Mouse (Mus musculus): ENCODE measurements around the gene Zfp986. TPM values are rescaled to one million over a fixed set of nuclear protein-coding genes. Genes with fewer than 3 reads are reported as not detected.
A peak's percentile ranks its signal among the peaks of the same experiment; 100 is the strongest.
"Not testable (repeated sequence)": the region's sequence is repeated elsewhere in the genome, so short reads cannot be mapped to it uniquely, and the experiment has no call there.

The Zfp986 gene
- polyA plus RNA-seq (2014; fragmentation: Nextera tagmentation; extraction: Ambion mirVana), result not detected in 2 replicates

DNA sequence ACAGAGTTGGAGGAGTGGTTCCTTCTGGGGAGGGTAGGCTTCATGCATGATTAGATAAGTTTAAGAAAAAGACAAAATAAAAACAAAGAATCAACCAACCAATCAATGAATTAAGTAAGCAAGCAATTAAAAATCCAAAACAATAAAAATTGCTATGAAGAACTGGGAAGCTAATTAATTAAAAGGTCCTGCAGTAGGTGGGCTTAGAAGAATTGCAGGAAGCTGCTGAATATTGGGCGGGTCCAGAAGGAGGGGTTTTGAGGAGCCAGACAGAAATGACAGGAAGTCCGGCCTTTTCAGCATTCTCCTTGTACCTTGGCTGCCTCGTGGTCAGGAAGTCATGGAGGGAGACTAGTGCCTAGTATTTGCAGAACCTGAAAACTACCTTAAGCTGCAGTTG, at the start of gene Zfp986:
Gene Zfp986 (plus strand): TSS at position 301 of the 400 bp plus-strand sequence.
- H3K36me3 ChIP-seq (ENCODE audit: control insufficient read depth, insufficient read depth, low read length); H3K27me3 ChIP-seq (ENCODE audit: control insufficient read depth, insufficient read depth, low read length); ATAC-seq (ENCODE audit: low FRiP score); H3K27ac ChIP-seq (ENCODE audit: low read depth, low read length); H3K4me3 ChIP-seq (ENCODE audit: low read depth, low read length); H3K9me3 ChIP-seq (ENCODE audit: control insufficient read depth, low read length); DNase-seq (ENCODE audit: low spot score); H3K4me2 ChIP-seq (replicated peaks; ENCODE audit: low read depth, low read length); H3K9ac ChIP-seq (ENCODE audit: low read depth, low read length); H3K4me1 ChIP-seq (replicated peaks; ENCODE audit: control insufficient read depth, insufficient read depth, low read length): not testable (repeated sequence)
- 78% methylated on average over 3 of the region's 3 CpGs for WGBS

DNA sequence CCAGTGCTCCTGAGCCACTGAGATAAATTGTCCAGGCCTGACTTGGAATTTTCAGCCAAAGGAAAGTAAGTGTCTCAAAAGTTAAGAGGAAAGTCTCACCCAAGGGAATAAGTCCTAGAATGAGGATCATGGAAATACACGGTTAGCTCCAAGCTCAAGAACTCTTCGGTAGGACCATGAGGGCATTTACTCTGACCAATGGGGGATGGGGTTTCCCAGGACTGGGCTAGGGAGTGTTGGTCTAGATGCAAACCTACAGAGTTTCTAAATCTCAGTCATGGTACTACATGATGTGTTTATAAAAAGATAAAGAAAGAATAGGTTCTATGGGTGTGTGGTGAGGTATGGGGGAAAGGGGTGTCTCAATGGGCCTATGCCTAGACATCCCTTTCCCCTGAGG, 48.6 kb upstream of the Zfp986 start:
- H3K4me1 ChIP-seq (replicated peaks; ENCODE audit: control insufficient read depth, insufficient read depth, low read length); H3K4me2 ChIP-seq (replicated peaks; ENCODE audit: low read depth, low read length); DNase-seq (ENCODE audit: low spot score); H3K36me3 ChIP-seq (ENCODE audit: control insufficient read depth, insufficient read depth, low read length); H3K27me3 ChIP-seq (ENCODE audit: control insufficient read depth, insufficient read depth, low read length); H3K9me3 ChIP-seq (ENCODE audit: control insufficient read depth, low read length); H3K27ac ChIP-seq (ENCODE audit: low read depth, low read length); H3K4me3 ChIP-seq (ENCODE audit: low read depth, low read length); H3K9ac ChIP-seq (ENCODE audit: low read depth, low read length): not testable (repeated sequence)
- peak; percentile 23 for ATAC-seq (ENCODE audit: low FRiP score)
- WGBS, result no CpG with 5 or more reads among the region's 2 CpGs

- H3K9ac ChIP-seq (ENCODE audit: low read depth, low read length); H3K4me3 ChIP-seq (ENCODE audit: low read depth, low read length); H3K27me3 ChIP-seq (ENCODE audit: control insufficient read depth, insufficient read depth, low read length); DNase-seq (ENCODE audit: low spot score); H3K27ac ChIP-seq (ENCODE audit: low read depth, low read length); H3K9me3 ChIP-seq (ENCODE audit: control insufficient read depth, low read length); H3K4me1 ChIP-seq (replicated peaks; ENCODE audit: control insufficient read depth, insufficient read depth, low read length); H3K36me3 ChIP-seq (ENCODE audit: control insufficient read depth, insufficient read depth, low read length); H3K4me2 ChIP-seq (replicated peaks; ENCODE audit: low read depth, low read length): not testable (repeated sequence)
- peak; percentile 37; the same call in 1 of the 2 replicates for ATAC-seq (ENCODE audit: low FRiP score)
- WGBS, result 87% methylated on average over 3 of the region's 8 CpGs
Measured at GRCm38 (mm10) chr4:145825606-145826005, 43.0 kb upstream of the Zfp986 start.

GRCm38 (mm10) chr4:145831328-145832062, 37.1 kb upstream of the Zfp986 start:
- not testable (repeated sequence) for H3K4me1 ChIP-seq (replicated peaks; ENCODE audit: control insufficient read depth, insufficient read depth, low read length); H3K4me3 ChIP-seq (ENCODE audit: low read depth, low read length); H3K36me3 ChIP-seq (ENCODE audit: control insufficient read depth, insufficient read depth, low read length); DNase-seq (ENCODE audit: low spot score); H3K27ac ChIP-seq (ENCODE audit: low read depth, low read length); H3K9ac ChIP-seq (ENCODE audit: low read depth, low read length); H3K9me3 ChIP-seq (ENCODE audit: control insufficient read depth, low read length); H3K27me3 ChIP-seq (ENCODE audit: control insufficient read depth, insufficient read depth, low read length); H3K4me2 ChIP-seq (replicated peaks; ENCODE audit: low read depth, low read length)
- WGBS, result 100% methylated on average over 1 of the region's 14 CpGs
- ATAC-seq (ENCODE audit: low FRiP score), result peak; percentile 73

GRCm38 (mm10) chr4:145836300-145836862, 32.2 kb upstream of the Zfp986 start:
- H3K27ac ChIP-seq (ENCODE audit: low read depth, low read length); H3K4me1 ChIP-seq (replicated peaks; ENCODE audit: control insufficient read depth, insufficient read depth, low read length); H3K9me3 ChIP-seq (ENCODE audit: control insufficient read depth, low read length); DNase-seq (ENCODE audit: low spot score); H3K4me2 ChIP-seq (replicated peaks; ENCODE audit: low read depth, low read length); H3K9ac ChIP-seq (ENCODE audit: low read depth, low read length); H3K4me3 ChIP-seq (ENCODE audit: low read depth, low read length); H3K27me3 ChIP-seq (ENCODE audit: control insufficient read depth, insufficient read depth, low read length); H3K36me3 ChIP-seq (ENCODE audit: control insufficient read depth, insufficient read depth, low read length): not testable (repeated sequence)
- peak; percentile 53 for ATAC-seq (ENCODE audit: low FRiP score)
- 73% methylated on average over 4 of the region's 18 CpGs for WGBS

DNA sequence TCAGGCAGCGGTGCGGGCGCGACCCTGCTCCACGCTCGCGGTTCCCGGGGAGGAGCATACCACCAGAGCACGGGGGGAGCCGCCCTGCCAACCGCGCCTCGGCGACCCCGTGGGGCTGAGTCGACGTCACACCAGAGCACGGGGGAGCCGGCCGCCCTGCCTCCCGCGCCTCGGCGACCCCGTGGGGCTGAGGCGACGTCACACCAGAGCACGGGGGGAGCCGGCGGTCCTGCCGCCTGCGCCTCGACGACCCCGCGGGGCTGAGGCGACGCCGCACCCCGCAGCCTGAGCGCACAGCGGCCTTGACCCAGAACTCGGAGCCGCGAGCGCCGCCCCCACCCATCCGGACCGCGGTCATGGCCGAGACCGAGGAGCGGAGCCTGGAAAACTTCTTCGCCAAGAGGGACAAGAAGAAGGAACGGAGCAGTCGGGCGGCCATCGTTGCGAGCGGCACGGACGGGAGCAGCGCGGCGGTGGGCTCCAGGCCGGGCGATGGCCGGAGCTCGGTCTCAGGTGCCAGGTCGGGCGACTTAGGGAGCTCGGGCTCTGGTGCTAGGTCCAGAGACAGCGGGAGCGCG, 31.6 kb upstream of the Zfp986 start:
- not testable (repeated sequence) for H3K4me1 ChIP-seq (replicated peaks; ENCODE audit: control insufficient read depth, insufficient read depth, low read length); H3K27ac ChIP-seq (ENCODE audit: low read depth, low read length); H3K4me2 ChIP-seq (replicated peaks; ENCODE audit: low read depth, low read length); H3K4me3 ChIP-seq (ENCODE audit: low read depth, low read length); H3K27me3 ChIP-seq (ENCODE audit: control insufficient read depth, insufficient read depth, low read length); H3K9me3 ChIP-seq (ENCODE audit: control insufficient read depth, low read length); H3K36me3 ChIP-seq (ENCODE audit: control insufficient read depth, insufficient read depth, low read length); H3K9ac ChIP-seq (ENCODE audit: low read depth, low read length)
- ATAC-seq (ENCODE audit: low FRiP score) (peak; percentile 82), DNase-seq (ENCODE audit: low spot score) (peak; percentile 0)
- WGBS, result 58% methylated on average over 45 of the region's 75 CpGs

GRCm38 (mm10) chr4:145846793-145847192, 21.8 kb upstream of the Zfp986 start:
- H3K27ac ChIP-seq (ENCODE audit: low read depth, low read length); H3K4me3 ChIP-seq (ENCODE audit: low read depth, low read length); H3K4me2 ChIP-seq (replicated peaks; ENCODE audit: low read depth, low read length); H3K27me3 ChIP-seq (ENCODE audit: control insufficient read depth, insufficient read depth, low read length); H3K9me3 ChIP-seq (ENCODE audit: control insufficient read depth, low read length); H3K9ac ChIP-seq (ENCODE audit: low read depth, low read length); H3K36me3 ChIP-seq (ENCODE audit: control insufficient read depth, insufficient read depth, low read length); H3K4me1 ChIP-seq (replicated peaks; ENCODE audit: control insufficient read depth, insufficient read depth, low read length): not testable (repeated sequence)
- DNase-seq (ENCODE audit: low spot score), result peak; percentile 0
- ATAC-seq (ENCODE audit: low FRiP score), result peak; percentile 59

DNA sequence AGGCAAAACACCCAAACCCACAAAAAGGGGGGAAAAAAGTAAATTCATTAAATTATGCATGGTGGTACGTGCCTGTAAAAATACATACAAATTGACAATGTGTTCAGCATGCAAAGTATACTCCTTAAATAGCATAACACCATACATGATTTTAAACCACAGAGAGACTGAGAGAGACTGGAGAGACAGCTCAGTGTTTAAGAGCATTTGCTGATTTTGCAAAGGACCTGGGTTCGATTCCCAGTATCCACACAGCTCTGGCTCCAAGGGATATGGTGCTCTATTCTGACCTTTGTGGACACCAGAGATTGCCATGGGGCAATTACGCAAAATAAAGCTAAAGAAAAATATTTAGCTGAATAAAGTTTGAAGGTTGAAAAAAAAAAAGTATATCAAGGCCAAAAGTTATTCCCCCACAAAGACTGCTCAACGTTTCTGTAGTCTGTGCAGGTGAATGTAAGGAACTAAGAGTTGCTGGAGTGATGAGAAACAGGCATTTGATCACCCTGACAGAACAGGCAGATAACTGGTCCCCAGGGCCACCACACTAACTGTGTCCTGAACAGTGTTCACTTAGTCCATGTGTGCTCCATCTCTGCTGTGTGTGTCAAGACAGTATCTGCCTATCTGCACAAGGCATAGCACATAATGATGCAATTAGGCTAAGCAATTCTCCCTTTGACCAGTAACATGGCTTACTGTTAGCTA, 20.3 kb upstream of the Zfp986 start:
- not testable (repeated sequence) for H3K9me3 ChIP-seq (ENCODE audit: control insufficient read depth, low read length); H3K4me2 ChIP-seq (replicated peaks; ENCODE audit: low read depth, low read length); H3K4me3 ChIP-seq (ENCODE audit: low read depth, low read length); H3K4me1 ChIP-seq (replicated peaks; ENCODE audit: control insufficient read depth, insufficient read depth, low read length); H3K36me3 ChIP-seq (ENCODE audit: control insufficient read depth, insufficient read depth, low read length); H3K27me3 ChIP-seq (ENCODE audit: control insufficient read depth, insufficient read depth, low read length); H3K9ac ChIP-seq (ENCODE audit: low read depth, low read length); H3K27ac ChIP-seq (ENCODE audit: low read depth, low read length)
- DNase-seq (ENCODE audit: low spot score), result peak; percentile 0
- 69% methylated on average over 3 of the region's 4 CpGs for WGBS
- ATAC-seq (ENCODE audit: low FRiP score), result peak; percentile 52

Data from hindbrain, embryonic 11.5 days (tissue).